Mouse (Mus musculus) midbrain, embryonic 10.5 days (tissue): ENCODE measurements around the gene Ezr. TPM values are rescaled to one million over a fixed set of nuclear protein-coding genes. Genes with fewer than 3 reads are reported as not detected.
"Not testable (repeated sequence)": the region's sequence is repeated elsewhere in the genome, so short reads cannot be mapped to it uniquely, and the experiment has no call there.

ENCODE experiments used
- DNase-seq: peaks from one replicate; pipeline ENCODE4 v3.0.0-alpha.2; 2017; ENCODE audit warnings: low spot score
- H3K27ac ChIP-seq: fragments of 300-500 bp; sonication (generic); replicated peaks from 2 replicates; pipeline ENCODE4 v1.5.1; 2016; ENCODE audit warnings: mild to moderate bottlenecking
- H3K27me3 ChIP-seq: fragments of 300-500 bp; sonication (generic); 2 replicates; pipeline ENCODE4 v1.6.1; 2016; ENCODE audit warnings: low read depth, mild to moderate bottlenecking; ENCODE audit not compliant: poor library complexity, severe bottlenecking
- H3K36me3 ChIP-seq: fragments of 300-500 bp; sonication (generic); 2 replicates; pipeline ENCODE4 v1.6.1; 2016; ENCODE audit warnings: mild to moderate bottlenecking, moderate library complexity
- H3K4me1 ChIP-seq: fragments of 300-500 bp; sonication (generic); 2 replicates; pipeline ENCODE4 v1.6.1; 2016
- H3K4me3 ChIP-seq: fragments of 300-500 bp; sonication (generic); 2 replicates; pipeline ENCODE4 v1.5.1; 2016; ENCODE audit warnings: mild to moderate bottlenecking, moderate library complexity
- H3K9me3 ChIP-seq: fragments of 300-500 bp; sonication (generic); replicated peaks from 2 replicates; pipeline ENCODE4 v1.6.1; 2016; ENCODE audit warnings: mild to moderate bottlenecking
- WGBS: fragments of 180-500 bp; shearing (Covaris S2); methylation state at CpG from one replicate; pipeline ENCODE4 v1.1.7; 2016; 5-methylcytosine and 5-hydroxymethylcytosine counted together
- polyA plus RNA-seq: library from polyadenylated mRNA; unstranded; fragments of >200 nt; fragmentation: Nextera tagmentation; extraction: Ambion mirVana; gene quantifications from 2 replicates; pipeline ENCODE4 v1.2.1, GENCODE M21; 2016

Ezr gene
- polyA plus RNA-seq, 1 experiment from 2014 or later, result 56.7 TPM

DNA sequence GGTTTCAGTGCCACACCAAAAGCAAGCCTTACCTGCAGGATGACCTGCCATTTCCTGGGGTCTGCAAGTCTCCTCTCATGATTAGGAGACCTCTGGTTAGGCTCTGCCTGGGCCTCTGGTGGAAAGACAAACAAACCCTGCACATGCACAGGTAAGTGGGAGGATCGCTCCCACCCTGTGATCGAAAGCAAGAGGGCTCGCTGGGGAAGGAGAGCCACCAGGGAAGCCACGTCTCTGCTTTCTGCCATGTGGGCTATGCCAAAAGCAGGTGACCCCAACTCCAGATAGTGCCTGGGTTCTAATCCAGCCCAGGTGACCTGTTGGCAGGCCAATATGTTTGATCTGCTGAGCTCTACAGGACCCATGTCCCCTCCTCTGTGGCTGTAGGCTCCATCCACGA is 76.1 kb downstream of the Ezr start:
- WGBS, result 88% methylated on average over 5 of the region's 5 CpGs
- not testable (repeated sequence) for H3K4me1 ChIP-seq, DNase-seq

DNA sequence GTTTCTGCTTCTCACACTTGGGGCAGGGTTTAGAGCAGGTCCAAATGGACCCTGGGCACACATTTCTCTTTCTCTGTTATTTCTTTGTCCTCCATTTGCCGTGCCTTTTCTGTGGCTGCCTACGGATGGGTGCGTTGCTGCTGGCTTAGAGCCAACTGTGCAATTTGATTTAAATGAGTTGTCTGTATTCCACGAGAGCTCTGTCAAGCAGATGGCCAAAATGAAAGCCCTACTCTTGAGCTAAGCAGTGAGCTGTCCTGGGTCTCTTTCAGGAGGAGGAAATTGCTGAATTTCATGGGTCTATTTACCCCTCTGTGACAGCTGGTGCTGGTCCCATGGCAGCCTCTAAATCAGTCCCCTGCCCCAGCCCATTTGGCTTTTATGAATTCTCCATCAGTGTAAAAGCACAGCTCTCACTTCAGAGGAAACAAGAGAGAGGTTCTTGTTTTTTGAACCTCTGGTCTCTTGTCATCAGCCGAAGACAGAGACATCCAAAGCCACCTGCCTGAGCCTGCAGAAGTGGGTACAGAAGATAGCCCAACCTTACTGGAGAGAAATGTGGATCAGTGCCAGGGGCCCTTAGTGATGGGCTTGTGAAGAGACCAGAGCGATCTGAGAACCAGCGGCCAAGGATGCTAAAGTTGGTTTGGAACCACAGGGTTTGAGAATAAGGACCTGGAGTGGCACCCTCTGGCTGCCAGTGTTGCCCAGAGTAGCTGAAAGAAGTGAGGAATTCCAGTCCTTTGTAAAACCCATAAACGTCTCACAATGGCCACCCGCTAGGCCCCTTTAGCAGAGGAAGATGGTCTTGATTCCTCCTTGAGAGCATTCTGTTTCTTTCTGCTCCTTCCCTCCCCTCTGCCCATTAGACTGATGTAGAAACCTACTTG is 79.0 kb downstream of the Ezr start:
- H3K27ac ChIP-seq, H3K4me1 ChIP-seq, DNase-seq, H3K9me3 ChIP-seq, H3K36me3 ChIP-seq, H3K4me3 ChIP-seq: not testable (repeated sequence)
- peaks cover 13% of the 10 kb centered on the region for H3K27me3 ChIP-seq
- WGBS, result 85% methylated on average over 9 of the region's 9 CpGs

More for the DNA sequence above, 76.1 kb downstream of the Ezr start:
- not testable (repeated sequence) for H3K27me3 ChIP-seq, H3K27ac ChIP-seq, H3K36me3 ChIP-seq, H3K4me3 ChIP-seq, H3K9me3 ChIP-seq

DNA sequence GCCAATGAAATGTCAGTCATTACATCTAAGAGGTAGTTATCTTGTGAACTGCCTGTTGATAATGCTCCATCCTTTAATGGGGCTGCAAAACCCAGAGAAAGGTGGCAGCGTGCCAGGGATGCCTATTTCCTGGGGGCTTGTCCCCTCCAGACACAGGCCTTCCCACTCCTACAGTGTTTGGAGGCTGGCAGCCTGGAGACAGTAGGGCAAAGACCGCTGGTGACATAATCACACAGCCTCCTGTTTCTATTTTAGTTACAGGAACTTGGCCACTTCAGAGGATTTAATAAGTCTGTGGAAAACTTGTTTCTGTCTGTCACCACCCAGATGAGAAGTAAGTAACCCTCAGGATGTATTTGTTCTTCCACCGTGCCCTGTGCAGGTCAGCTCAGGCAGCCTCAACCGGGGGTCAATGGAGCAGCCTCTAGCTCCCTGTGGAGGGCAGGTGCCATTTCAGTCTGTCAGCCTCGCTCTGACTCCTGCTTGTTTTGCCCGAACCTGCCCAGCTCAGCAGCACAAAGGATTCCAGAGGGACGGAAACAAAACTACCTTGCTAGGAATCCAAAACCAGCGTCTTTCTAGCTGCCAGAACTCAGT is 79.9 kb downstream of the Ezr start:
- not testable (repeated sequence) for DNase-seq, H3K4me3 ChIP-seq, H3K4me1 ChIP-seq, H3K9me3 ChIP-seq, H3K36me3 ChIP-seq, H3K27ac ChIP-seq
- WGBS, result 60% methylated on average over 3 of the region's 8 CpGs
- H3K27me3 ChIP-seq, result peaks cover 13% of the 10 kb centered on the region

DNA sequence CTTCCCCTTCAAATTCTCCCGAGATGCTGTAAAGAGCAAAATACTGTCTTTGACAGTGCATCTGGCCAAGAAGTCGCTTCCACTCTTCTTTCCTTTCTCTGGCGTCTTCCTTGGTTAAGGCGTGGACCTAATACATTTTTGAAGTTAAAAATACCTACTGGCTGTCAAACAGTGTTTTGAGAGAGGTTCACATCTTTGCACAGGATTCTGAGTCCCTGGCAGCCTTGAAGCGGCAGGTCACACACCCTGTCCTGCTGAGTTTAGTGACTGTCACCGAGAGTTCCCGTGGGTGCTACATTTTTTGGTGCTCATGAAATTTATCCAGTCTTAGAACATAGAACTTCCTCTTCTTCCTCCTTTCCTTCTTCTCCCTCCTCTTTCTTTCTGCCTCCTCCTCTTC is 82.5 kb downstream of the Ezr start:
- 79% methylated on average over 4 of the region's 7 CpGs for WGBS
- H3K27me3 ChIP-seq, result peaks cover 13% of the 10 kb centered on the region
- DNase-seq, H3K4me3 ChIP-seq, H3K4me1 ChIP-seq, H3K9me3 ChIP-seq, H3K27ac ChIP-seq, H3K36me3 ChIP-seq: not testable (repeated sequence)

DNA sequence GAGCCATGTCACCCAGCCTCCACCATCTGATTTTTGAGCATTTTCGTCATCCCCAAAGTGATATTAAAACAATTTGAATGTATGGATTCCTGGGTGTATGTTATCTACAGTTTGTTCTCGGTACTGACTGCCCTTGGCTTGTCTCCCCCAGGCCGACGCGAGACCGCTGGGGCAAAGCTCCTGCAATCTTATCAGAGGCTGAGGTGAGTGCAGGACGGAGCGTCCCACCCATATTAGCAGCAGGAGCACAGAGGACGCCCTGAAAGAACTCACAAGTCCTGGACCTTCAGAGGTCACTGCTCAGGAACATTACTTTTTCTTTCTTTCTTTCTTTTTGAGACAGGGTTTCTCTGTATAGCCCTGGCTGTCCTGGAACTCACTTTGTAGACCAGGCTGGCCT is 83.1 kb downstream of the Ezr start:
- not testable (repeated sequence) for H3K9me3 ChIP-seq, H3K4me1 ChIP-seq, H3K4me3 ChIP-seq, H3K27ac ChIP-seq, H3K36me3 ChIP-seq, DNase-seq
- peaks cover 13% of the 10 kb centered on the region for H3K27me3 ChIP-seq
- WGBS, result 93% methylated on average over 9 of the region's 9 CpGs

DNA sequence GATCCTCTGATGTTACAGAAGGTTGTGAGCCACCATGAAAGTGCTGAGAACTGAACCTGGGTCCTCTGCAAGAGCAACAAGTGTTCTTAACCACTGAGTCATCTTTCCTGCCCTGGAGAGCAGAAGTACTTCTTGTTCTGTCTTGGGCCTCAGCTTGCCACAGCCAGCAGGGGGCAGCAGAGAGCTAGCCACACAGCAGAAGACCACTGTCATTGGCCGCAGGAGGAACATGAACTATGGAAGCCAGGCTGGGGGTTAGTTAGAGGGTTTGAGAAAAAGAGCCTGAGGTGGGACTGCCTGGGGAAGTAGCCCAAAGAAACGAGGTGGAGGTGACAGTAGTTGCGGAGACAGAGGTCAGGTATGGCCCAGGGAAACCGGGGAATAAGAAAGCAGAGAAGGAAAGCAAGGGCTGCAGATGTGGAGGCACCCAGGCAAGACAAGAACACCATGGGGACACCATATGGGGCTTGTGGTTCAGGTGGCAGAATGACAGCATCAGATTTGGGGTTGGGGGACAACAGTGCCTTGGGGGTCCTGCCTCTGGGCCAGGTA is 85.3 kb downstream of the Ezr start:
- DNase-seq, H3K9me3 ChIP-seq, H3K4me1 ChIP-seq, H3K27ac ChIP-seq, H3K36me3 ChIP-seq, H3K4me3 ChIP-seq: not testable (repeated sequence)
- WGBS, result 39% methylated on average over 4 of the region's 4 CpGs
- H3K27me3 ChIP-seq, result peaks cover 13% of the 10 kb centered on the region

DNA sequence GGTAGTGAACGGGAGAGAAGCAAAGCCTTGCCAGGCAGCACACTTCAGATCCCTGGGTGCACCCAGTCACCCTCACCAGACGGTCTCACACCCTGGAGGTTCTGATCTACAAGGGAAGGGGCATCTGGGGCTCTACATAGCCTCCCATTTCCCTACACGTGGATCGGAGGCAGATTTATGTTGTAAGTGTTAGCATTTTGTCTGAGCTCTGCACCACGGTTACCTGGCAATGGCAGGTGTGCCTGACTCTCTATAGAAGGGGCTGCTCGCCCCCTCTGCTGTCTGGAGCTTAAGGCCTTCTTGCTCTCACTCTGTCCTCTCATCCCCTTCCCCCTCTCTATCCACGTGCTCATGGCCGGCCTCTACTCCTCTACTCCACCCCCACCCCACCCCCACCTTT is 86.1 kb downstream of the Ezr start:
- not testable (repeated sequence) for H3K27ac ChIP-seq, H3K36me3 ChIP-seq, H3K4me1 ChIP-seq, DNase-seq, H3K4me3 ChIP-seq, H3K9me3 ChIP-seq
- H3K27me3 ChIP-seq, result peaks cover 13% of the 10 kb centered on the region
- WGBS, result 62% methylated on average over 8 of the region's 8 CpGs

DNA sequence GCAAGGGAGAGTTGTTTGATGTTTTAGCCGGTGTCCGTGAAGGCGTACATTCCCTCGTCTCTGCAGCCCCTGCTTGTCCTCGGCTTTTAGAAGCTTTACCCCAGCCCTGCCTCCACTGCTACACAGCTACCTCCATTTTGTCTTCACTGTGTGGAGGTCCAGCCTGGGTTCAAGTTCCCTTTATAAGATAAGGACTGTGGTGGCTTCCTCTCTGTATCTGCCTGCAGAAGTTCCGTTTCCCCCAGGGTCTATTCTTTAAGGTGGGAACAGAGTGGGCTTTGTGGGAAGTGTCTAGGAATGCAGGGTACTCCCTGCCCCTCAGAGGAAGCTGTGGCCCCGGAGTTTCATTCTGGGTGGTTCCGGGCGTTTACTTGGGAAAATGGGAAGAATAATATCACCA is 86.9 kb downstream of the Ezr start:
- H3K4me3 ChIP-seq, H3K36me3 ChIP-seq, H3K4me1 ChIP-seq, DNase-seq, H3K27ac ChIP-seq, H3K9me3 ChIP-seq: not testable (repeated sequence)
- H3K27me3 ChIP-seq, result peaks cover 13% of the 10 kb centered on the region
- 84% methylated on average over 9 of the region's 9 CpGs for WGBS

DNA sequence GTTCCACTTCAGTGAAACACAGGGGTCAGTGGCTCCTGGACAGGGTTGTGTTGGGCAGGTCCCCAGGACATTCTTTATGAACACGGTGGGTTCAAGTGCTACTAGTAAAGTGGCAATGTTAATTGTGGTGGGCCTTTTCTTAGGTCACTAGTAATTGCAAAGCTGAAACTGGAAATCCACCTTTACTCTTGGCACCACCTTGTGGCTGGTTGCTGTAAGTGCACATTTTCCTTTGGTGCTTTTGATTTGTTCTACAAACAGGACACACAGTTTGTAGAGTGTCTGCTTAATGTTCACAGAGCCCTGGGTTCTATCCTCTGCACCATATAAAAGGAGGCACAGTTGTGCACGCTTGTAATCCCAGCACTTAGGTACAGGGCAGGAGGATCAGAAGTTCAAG is 91.0 kb downstream of the Ezr start:
- not testable (repeated sequence) for H3K36me3 ChIP-seq, H3K4me1 ChIP-seq, H3K4me3 ChIP-seq, H3K9me3 ChIP-seq, H3K27me3 ChIP-seq, H3K27ac ChIP-seq
- WGBS, result 13% methylated on average over 2 of the region's 2 CpGs
- peak; percentile 42 for DNase-seq

DNA sequence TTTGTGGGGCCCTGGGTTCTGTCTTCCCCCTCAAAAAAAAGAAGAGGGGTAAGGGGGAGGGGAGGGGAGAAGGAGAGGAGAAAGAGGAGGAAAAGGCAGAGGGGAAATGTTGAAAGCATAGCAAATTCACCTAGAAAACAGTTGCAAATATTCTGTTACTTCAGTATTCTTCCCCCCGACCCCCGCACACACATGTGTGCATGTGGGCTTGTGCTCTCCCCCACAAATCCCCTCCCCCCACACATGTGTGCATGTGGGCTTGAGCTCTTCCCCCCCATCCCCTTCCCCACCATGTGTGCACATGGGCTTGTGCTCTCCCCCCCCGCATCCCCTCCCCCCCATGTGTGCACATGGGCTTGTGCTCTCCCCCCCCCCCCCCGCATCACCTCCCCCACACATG is 93.2 kb downstream of the Ezr start:
- 95% methylated on average over 2 of the region's 4 CpGs for WGBS
- not testable (repeated sequence) for H3K4me1 ChIP-seq, H3K4me3 ChIP-seq, DNase-seq, H3K27me3 ChIP-seq, H3K9me3 ChIP-seq, H3K36me3 ChIP-seq, H3K27ac ChIP-seq

Other genes with a start within 250 kb of the Ezr start
- gene Dynlt1c, start 181.1 kb downstream of the Ezr start, polyA plus RNA-seq, result 38.9 and 41.6 TPM in 2 replicates
- gene Dynlt1f, start 126.9 kb downstream of the Ezr start, polyA plus RNA-seq, result 291 and 297 TPM in 2 replicates
- gene Sytl3, start 123.7 kb downstream of the Ezr start, polyA plus RNA-seq, result 0.07 and 0.14 TPM in 2 replicates
- 41.6 and 42.6 TPM in 2 replicates for gene Rsph3b, start 165.9 kb upstream of the Ezr start, polyA plus RNA-seq
- gene Tagap1, start 178.4 kb upstream of the Ezr start, polyA plus RNA-seq, result 51.2 and 53.2 TPM in 2 replicates
- gene Rnaset2b, start 187.8 kb upstream of the Ezr start, polyA plus RNA-seq, result 128 TPM in 2 replicates
- gene Gm49721, start 196.1 kb upstream of the Ezr start, polyA plus RNA-seq, result 0.10 and 0.32 TPM in 2 replicates
- gene Gm1604a, start 242.8 kb upstream of the Ezr start, polyA plus RNA-seq, result not detected in 2 replicates